Mouse (Mus musculus): ENCODE measurements at regions not wholly inside any gene's neighbourhood (a gene's known extent, or its start where the extent isn't known, plus 50 kb on each side); places are given as distances from the start of the nearest gene placed in this dataset.

DNA sequence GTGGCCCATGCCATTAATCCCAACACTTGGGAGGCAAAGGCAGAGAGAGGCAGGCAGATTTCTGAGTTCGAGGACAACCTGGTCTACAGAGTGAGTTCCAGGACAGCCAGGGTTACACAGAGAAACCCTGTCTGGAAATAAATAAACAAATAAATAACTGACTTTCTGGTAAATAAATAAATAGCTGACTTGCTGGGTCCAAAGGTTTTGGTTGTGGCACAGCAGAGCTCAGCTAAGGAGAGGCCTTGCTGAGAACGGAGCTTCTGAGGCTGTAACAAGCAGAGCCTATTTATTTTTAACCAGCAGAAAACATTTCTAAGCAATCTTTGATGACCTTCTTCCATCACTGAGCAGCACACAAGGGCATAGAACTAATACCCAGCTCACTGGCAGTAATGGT lies 50.3 kb upstream of the Rarb start:
- Histone ChIP-seq H3K9ac (no peak overlapping the region), H3K4me1 (no peaks in the 10 kb centered on the region), H3K4me2 (no peak overlapping the region), H3K4me3 (replicated peaks) (no peak overlapping the region), H3K9me3 (no peaks in the 10 kb centered on the region), H3K27ac (no peak overlapping the region), H3K36me3 (no peaks in the 10 kb centered on the region), H3K27me3 (replicated peaks) (no peaks in the 10 kb centered on the region)
- no peak for ATAC-seq (ENCODE audit: insufficient read depth, low FRiP score, low read depth)
- 97% methylated on average over 2 of the region's 2 CpGs for WGBS

All from stomach, embryonic 15.5 days (tissue).